Mouse (Mus musculus) liver, embryonic 11.5 days (tissue): ENCODE results near the gene Capg. TPM values are rescaled to one million over a fixed set of nuclear protein-coding genes. Genes with fewer than 3 reads are reported as not detected.

ENCODE experiments used
- ATAC-seq: fragments of 200-750 bp; cut with Nextera tagmentation; replicated peaks from 2 replicates; pipeline ENCODE4 v1.8.0; 2017; ENCODE audit warnings: moderate number of reproducible peaks, mild to moderate bottlenecking, moderate TSS enrichment, moderate library complexity; ENCODE audit not compliant: low FRiP score
- DNase-seq: peaks from one replicate; pipeline ENCODE4 v3.0.0-alpha.2; 2017; ENCODE audit warnings: low spot score
- H3K27ac ChIP-seq: fragments of 300-500 bp; sonication (generic); 2 replicates; pipeline ENCODE4 v1.5.1; 2014; ENCODE audit warnings: mild to moderate bottlenecking, low read depth, low read length, control low read depth
- H3K27me3 ChIP-seq: fragments of 300-500 bp; sonication (generic); replicated peaks from 2 replicates; pipeline ENCODE4 v1.6.1; 2014; ENCODE audit warnings: low read length, mixed read lengths; ENCODE audit not compliant: control insufficient read depth, insufficient read depth
- H3K36me3 ChIP-seq: fragments of 300-500 bp; sonication (generic); 2 replicates; pipeline ENCODE4 v1.6.1; 2014; ENCODE audit warnings: mild to moderate bottlenecking, low read length, moderate library complexity, mixed read lengths; ENCODE audit not compliant: control insufficient read depth, insufficient read depth
- H3K4me1 ChIP-seq: fragments of 300-500 bp; sonication (generic); replicated peaks from 2 replicates; pipeline ENCODE4 v1.6.1; 2014; ENCODE audit warnings: low read length, mixed read lengths; ENCODE audit not compliant: control insufficient read depth, insufficient read depth
- H3K4me2 ChIP-seq: fragments of 300-500 bp; sonication (generic); 2 replicates; pipeline ENCODE4 v1.6.1; 2014; ENCODE audit warnings: mild to moderate bottlenecking, control low read depth, moderate library complexity
- H3K4me3 ChIP-seq: fragments of 300-500 bp; sonication (generic); 2 replicates; pipeline ENCODE4 v1.5.1; 2014; ENCODE audit warnings: low read depth, low read length, control low read depth
- H3K9ac ChIP-seq: fragments of 300-500 bp; sonication (generic); 2 replicates; pipeline ENCODE4 v1.6.1; 2014; ENCODE audit warnings: low read depth, low read length, control low read depth
- H3K9me3 ChIP-seq: fragments of 300-500 bp; sonication (generic); 2 replicates; pipeline ENCODE4 v1.6.1; 2016; ENCODE audit warnings: low read length, inconsistent platforms, mixed read lengths; ENCODE audit not compliant: control insufficient read depth
- WGBS: fragments of 180-500 bp; shearing (Covaris S2); extraction: QIAGEN DNeasy Blood & Tissue Kit; methylation state at CpG from one replicate; pipeline ENCODE4 v1.1.7; 2014; 5-methylcytosine and 5-hydroxymethylcytosine counted together
- polyA plus RNA-seq: library from polyadenylated mRNA; unstranded; fragments of >200 nt; fragmentation: Nextera tagmentation; extraction: Ambion mirVana; gene quantifications from 2 replicates; pipeline ENCODE4 v1.2.1, GENCODE M21; 2014

Gene Capg
- polyA plus RNA-seq, 1 experiment from 2014 or later, result 30.2 TPM

- Histone ChIP-seq H3K36me3 (no peaks in the 10 kb centered on the region), H3K9me3 (no peaks in the 10 kb centered on the region), H3K27me3 (no peaks in the 10 kb centered on the region), H3K9ac (peak overlapping the region; percentile 81), H3K4me3 (peak overlapping the region; percentile 72), H3K4me1 (peaks cover 10% of the 10 kb centered on the region; the same call in 1 of the 2 replicates), H3K4me2 (peak overlapping the region; percentile 87), H3K27ac (peak overlapping the region; percentile 66)
- WGBS, result 35% methylated on average over 12 of the region's 12 CpGs
- ATAC-seq (no peak; the same call in none of the 2 replicates), DNase-seq (no peak)
Measured at GRCm38 (mm10) chr6:72598791-72599557, 54.8 kb downstream of the Capg start.

- DNase-seq, result no peak
- no peak overlapping the region for H3K9ac ChIP-seq
- no peak overlapping the region for H3K4me2 ChIP-seq
- no peaks in the 10 kb centered on the region for H3K36me3 ChIP-seq
- H3K27ac ChIP-seq, result no peak overlapping the region
- WGBS, result 78% methylated on average over 6 of the region's 6 CpGs
- H3K27me3 ChIP-seq, result no peaks in the 10 kb centered on the region
- peaks cover 10% of the 10 kb centered on the region; the same call in 1 of the 2 replicates for H3K4me1 ChIP-seq
- no peaks in the 10 kb centered on the region for H3K9me3 ChIP-seq
- ATAC-seq, result no peak
- H3K4me3 ChIP-seq, result no peak overlapping the region
Measured at GRCm38 (mm10) chr6:72600216-72600615, 56.0 kb downstream of the Capg start.

- no peaks in the 10 kb centered on the region for H3K27me3 ChIP-seq
- H3K9ac ChIP-seq, result no peak overlapping the region
- H3K27ac ChIP-seq, result no peak overlapping the region
- no peaks in the 10 kb centered on the region for H3K36me3 ChIP-seq
- no peak overlapping the region for H3K4me2 ChIP-seq
- no peaks in the 10 kb centered on the region for H3K9me3 ChIP-seq
- no peak for DNase-seq
- WGBS, result 86% methylated on average over 12 of the region's 12 CpGs
- no peak overlapping the region for H3K4me3 ChIP-seq
- ATAC-seq, result no peak
- peaks cover 10% of the 10 kb centered on the region; the same call in 1 of the 2 replicates for H3K4me1 ChIP-seq
Measured at GRCm38 (mm10) chr6:72600771-72601170, 56.6 kb downstream of the Capg start.

- no peak overlapping the region for H3K4me2 ChIP-seq
- H3K9me3 ChIP-seq, result no peaks in the 10 kb centered on the region
- ATAC-seq, result no peak
- no peaks in the 10 kb centered on the region for H3K27me3 ChIP-seq
- WGBS, result 31% methylated on average over 1 of the region's 1 CpGs
- peak; percentile 60 for DNase-seq
- no peak overlapping the region for H3K27ac ChIP-seq
- H3K9ac ChIP-seq, result no peak overlapping the region
- H3K36me3 ChIP-seq, result 0 out of 2 replicates have a peak, but pooled peaks cover 3% of the 10 kb centered on the region
- no peak overlapping the region for H3K4me3 ChIP-seq
- H3K4me1 ChIP-seq, result peaks cover 10% of the 10 kb centered on the region; the same call in 1 of the 2 replicates
Measured at GRCm38 (mm10) chr6:72601732-72602131, 57.5 kb downstream of the Capg start.

- Histone ChIP-seq H3K27me3 (no peaks in the 10 kb centered on the region), H3K27ac (no peak overlapping the region), H3K4me1 (peaks cover 3% of the 10 kb centered on the region; the same call in 1 of the 2 replicates), H3K4me2 (no peak overlapping the region), H3K9ac (no peak overlapping the region), H3K4me3 (no peak overlapping the region), H3K9me3 (no peaks in the 10 kb centered on the region), H3K36me3 (peaks cover 3% of the 10 kb centered on the region; the same call in 1 of the 2 replicates)
- DNase-seq (no peak), ATAC-seq (no peak)
- WGBS, result 80% methylated on average over 2 of the region's 2 CpGs
Measured at GRCm38 (mm10) chr6:72604066-72604465, 59.9 kb downstream of the Capg start.

- no peaks in the 10 kb centered on the region for H3K4me1 ChIP-seq
- no peak overlapping the region for H3K4me3 ChIP-seq
- H3K9me3 ChIP-seq, result no peaks in the 10 kb centered on the region
- H3K4me2 ChIP-seq, result no peak overlapping the region
- no peaks in the 10 kb centered on the region for H3K27me3 ChIP-seq
- no peak overlapping the region for H3K27ac ChIP-seq
- DNase-seq, result no peak
- peaks cover 6% of the 10 kb centered on the region; the same call in 1 of the 2 replicates for H3K36me3 ChIP-seq
- ATAC-seq, result no peak
- no peak overlapping the region for H3K9ac ChIP-seq
- WGBS, result 83% methylated on average over 4 of the region's 4 CpGs
Measured at GRCm38 (mm10) chr6:72607060-72607459, 62.9 kb downstream of the Capg start.

GRCm38 (mm10) chr6:72607676-72608075 is 63.5 kb downstream of the Capg start:
- H3K4me1 ChIP-seq, result no peaks in the 10 kb centered on the region
- 91% methylated on average over 5 of the region's 5 CpGs for WGBS
- ATAC-seq, result no peak

GRCm38 (mm10) chr6:72608662-72609184 is 64.5 kb downstream of the Capg start:
- no peaks in the 10 kb centered on the region; the same call in 1 of the 2 replicates for H3K4me1 ChIP-seq
- no peak overlapping the region for H3K27ac ChIP-seq
- ATAC-seq, result no peak
- DNase-seq, result no peak
- WGBS, result 83% methylated on average over 4 of the region's 4 CpGs
- peaks cover 10% of the 10 kb centered on the region for H3K36me3 ChIP-seq
- H3K9ac ChIP-seq, result no peak overlapping the region
- no peaks in the 10 kb centered on the region for H3K27me3 ChIP-seq
- no peak overlapping the region for H3K4me3 ChIP-seq
- no peak overlapping the region for H3K4me2 ChIP-seq
- no peaks in the 10 kb centered on the region for H3K9me3 ChIP-seq

More at GRCm38 (mm10) chr6:72607676-72608075, 63.5 kb downstream of the Capg start:
- Histone ChIP-seq H3K9me3 (no peaks in the 10 kb centered on the region), H3K4me3 (no peak overlapping the region), H3K9ac (no peak overlapping the region), H3K27me3 (no peaks in the 10 kb centered on the region), H3K36me3 (peaks cover 6% of the 10 kb centered on the region; the same call in 1 of the 2 replicates), H3K4me2 (no peak overlapping the region), H3K27ac (no peak overlapping the region)
- DNase-seq, result no peak
